Mouse (Mus musculus): ENCODE measurements around the gene Hoxb2. TPM values are rescaled to one million over a fixed set of nuclear protein-coding genes. Genes with fewer than 3 reads are reported as not detected.

Hoxb2 gene
- polyA plus RNA-seq, 1 experiment from 2014 or later = 0.15 TPM

GRCm38 (mm10) chr11:96397806-96398335 lies 47.5 kb downstream of the Hoxb2 start:
- peaks cover 5% of the 10 kb centered on the region for H3K4me1 ChIP-seq
- H3K9ac ChIP-seq (replicated peaks) = no peak overlapping the region
- no peaks in the 10 kb centered on the region for H3K9me3 ChIP-seq
- no peak overlapping the region for H3K4me2 ChIP-seq (replicated peaks)
- H3K27me3 ChIP-seq = peaks cover 28% of the 10 kb centered on the region
- H3K4me3 ChIP-seq = no peak overlapping the region
- WGBS = 17% methylated on average over 7 of the region's 7 CpGs
- H3K27ac ChIP-seq (replicated peaks) = no peak overlapping the region
- H3K36me3 ChIP-seq = no peaks in the 10 kb centered on the region
- no peak for ATAC-seq (ENCODE audit: low FRiP score, low read depth)

- Histone ChIP-seq H3K9ac (replicated peaks) (no peak overlapping the region), H3K4me2 (replicated peaks) (no peak overlapping the region), H3K27me3 (peaks cover 38% of the 10 kb centered on the region), H3K4me3 (no peak overlapping the region), H3K36me3 (no peaks in the 10 kb centered on the region), H3K27ac (replicated peaks) (no peak overlapping the region), H3K4me1 (peaks cover 5% of the 10 kb centered on the region), H3K9me3 (no peaks in the 10 kb centered on the region)
- no peak for ATAC-seq (ENCODE audit: low FRiP score, low read depth)
- 28% methylated on average over 8 of the region's 8 CpGs for whole genome bisulfite sequencing
Measured at GRCm38 (mm10) chr11:96399923-96400322, 49.6 kb downstream of the Hoxb2 start.

MicroRNAs within 50 kb of the gene (microRNA counts, 519-probe panel; counts per million panel counts)
- not detected for microRNA mmu-miR-10a

Small RNAs within 50 kb of the gene (microRNA-seq; reads per million reads assigned to microRNA genes)
- 108 reads per million, percentile 51 among the genes with 10 or more reads in this experiment for gene Mir10a

Other genes with a start within 250 kb of the Hoxb2 start
- gene Calcoco2, start 238.6 kb upstream of the Hoxb2 start, polyA plus RNA-seq (2016; fragmentation: Nextera tagmentation; extraction: Ambion mirVana) = not detected in 2 replicates
- gene Ttll6, start 216.7 kb upstream of the Hoxb2 start, polyA plus RNA-seq (2016; fragmentation: Nextera tagmentation; extraction: Ambion mirVana) = not detected in 2 replicates
- not detected in 2 replicates for gene Hoxb13, start 156.2 kb upstream of the Hoxb2 start, polyA plus RNA-seq (2016; fragmentation: Nextera tagmentation; extraction: Ambion mirVana)
- gene Hoxb9, start 79.1 kb upstream of the Hoxb2 start, polyA plus RNA-seq (2016; fragmentation: Nextera tagmentation; extraction: Ambion mirVana) = not detected in 2 replicates
- gene Hoxb8, start 68.6 kb upstream of the Hoxb2 start, polyA plus RNA-seq (2016; fragmentation: Nextera tagmentation; extraction: Ambion mirVana) = not detected in 2 replicates
- gene Hoxb7, start 63.9 kb upstream of the Hoxb2 start, polyA plus RNA-seq (2016; fragmentation: Nextera tagmentation; extraction: Ambion mirVana) = not detected in 2 replicates
- not detected in 2 replicates for gene Hoxb6, start 58.0 kb upstream of the Hoxb2 start, polyA plus RNA-seq (2016; fragmentation: Nextera tagmentation; extraction: Ambion mirVana)
- gene Hoxb5, start 47.2 kb upstream of the Hoxb2 start, polyA plus RNA-seq (2016; fragmentation: Nextera tagmentation; extraction: Ambion mirVana) = not detected in 2 replicates
- not detected in 2 replicates for gene Hoxb4, start 32.3 kb upstream of the Hoxb2 start, polyA plus RNA-seq (2016; fragmentation: Nextera tagmentation; extraction: Ambion mirVana)
- gene Hoxb3, start 27.2 kb upstream of the Hoxb2 start, polyA plus RNA-seq (2016; fragmentation: Nextera tagmentation; extraction: Ambion mirVana) = not detected in 2 replicates
- gene Hoxb1, start 15.2 kb downstream of the Hoxb2 start, polyA plus RNA-seq (2016; fragmentation: Nextera tagmentation; extraction: Ambion mirVana) = not detected in 2 replicates
- 1.7 and 2.0 TPM in 2 replicates for gene Skap1, start 114.1 kb downstream of the Hoxb2 start, polyA plus RNA-seq (2016; fragmentation: Nextera tagmentation; extraction: Ambion mirVana)